Mouse (Mus musculus) cortical plate, adult 2 months (tissue): ENCODE data around the gene Rufy4. TPM values are rescaled to one million over a fixed set of nuclear protein-coding genes. Genes with fewer than 3 reads are reported as not detected.

Experiments used
- H3K27ac ChIP-seq: fragments of 200-500 bp; 2 replicates; pipeline ENCODE4 v1.5.1; 2012; ENCODE audit warnings: low read length, control low read depth, inconsistent platforms; ENCODE audit not compliant: insufficient read depth
- H3K4me1 ChIP-seq: fragments of 200-500 bp; 2 replicates; pipeline ENCODE4 v1.6.1; 2011; ENCODE audit warnings: low read length; ENCODE audit not compliant: control insufficient read depth, insufficient read depth
- H3K4me3 ChIP-seq: fragments of 200-500 bp; 2 replicates; pipeline ENCODE4 v1.5.1; 2011; ENCODE audit warnings: mild to moderate bottlenecking, low read length, control low read depth; ENCODE audit not compliant: insufficient read depth
- CTCF ChIP-seq: fragments of 200-500 bp; IDR thresholded peaks from 2 replicates; pipeline ENCODE4 v1.5.1; 2011; ENCODE audit warnings: mild to moderate bottlenecking, control low read depth, low read length; ENCODE audit not compliant: insufficient read depth; ENCODE audit errors: extremely low read depth
- POLR2A ChIP-seq: fragments of 200-500 bp; IDR thresholded peaks from 2 replicates; pipeline ENCODE4 v1.6.1; 2011; ENCODE audit warnings: mild to moderate bottlenecking, low read length, control low read depth; ENCODE audit not compliant: insufficient read depth; ENCODE audit errors: extremely low read depth
- polyA plus RNA-seq: library from polyadenylated mRNA; depleted of rRNA; stranded (reverse); fragments of >200 nt; gene quantifications from 2 replicates; pipeline ENCODE4 v1.2.3, GENCODE M21; 2012

The Rufy4 gene
- polyA plus RNA-seq, 1 experiment: not detected

DNA sequence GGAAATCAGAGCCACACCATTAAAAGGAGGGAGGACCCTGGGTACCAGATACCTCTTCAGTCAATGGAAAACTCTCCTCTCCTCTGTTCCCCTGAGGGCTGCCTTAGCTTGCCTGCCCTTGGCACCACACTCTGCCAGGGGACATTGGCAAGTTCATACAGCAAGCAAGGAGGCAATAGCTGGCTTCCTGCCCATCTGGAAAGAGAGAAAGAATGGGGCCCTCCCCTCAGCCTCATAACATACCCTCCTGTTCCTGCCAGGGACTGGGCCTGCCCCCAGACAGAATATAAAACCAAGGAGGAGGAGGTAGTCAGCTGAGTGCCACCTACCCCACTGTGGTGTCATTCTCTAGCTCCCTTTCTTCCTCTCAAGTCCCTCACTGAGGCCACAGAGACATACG lies 6.2 kb upstream of the Rufy4 start:
- H3K27ac ChIP-seq: no peak overlapping the region
- H3K4me3 ChIP-seq: no peak overlapping the region
- no peak for TF ChIP-seq CTCF
- TF ChIP-seq POLR2A: no peak
- no peaks in the 10 kb centered on the region for H3K4me1 ChIP-seq

DNA sequence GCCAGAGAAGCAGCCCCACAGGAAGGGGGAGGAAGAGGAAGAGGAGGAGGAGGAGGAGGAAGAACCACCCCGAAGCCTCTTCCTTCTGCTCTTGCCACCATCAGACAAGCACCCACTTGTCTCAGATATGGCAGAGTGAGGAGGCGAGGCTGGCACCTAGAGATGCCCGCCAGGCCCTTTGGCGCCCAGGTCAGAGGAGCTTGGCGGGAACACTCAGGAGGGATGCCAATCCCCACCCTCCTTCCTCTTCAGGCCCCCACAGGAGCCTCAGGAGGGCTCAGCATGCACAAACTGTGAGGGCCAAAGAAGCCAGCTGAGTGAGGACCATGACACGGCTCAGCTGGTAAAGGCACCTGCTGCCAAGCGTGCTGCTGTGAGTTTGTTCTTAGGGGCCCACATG lies 4.2 kb upstream of the Rufy4 start:
- TF ChIP-seq CTCF: no peak
- TF ChIP-seq POLR2A: no peak
- Histone ChIP-seq H3K4me3 (no peak overlapping the region), H3K4me1 (no peaks in the 10 kb centered on the region), H3K27ac (no peak overlapping the region)

DNA sequence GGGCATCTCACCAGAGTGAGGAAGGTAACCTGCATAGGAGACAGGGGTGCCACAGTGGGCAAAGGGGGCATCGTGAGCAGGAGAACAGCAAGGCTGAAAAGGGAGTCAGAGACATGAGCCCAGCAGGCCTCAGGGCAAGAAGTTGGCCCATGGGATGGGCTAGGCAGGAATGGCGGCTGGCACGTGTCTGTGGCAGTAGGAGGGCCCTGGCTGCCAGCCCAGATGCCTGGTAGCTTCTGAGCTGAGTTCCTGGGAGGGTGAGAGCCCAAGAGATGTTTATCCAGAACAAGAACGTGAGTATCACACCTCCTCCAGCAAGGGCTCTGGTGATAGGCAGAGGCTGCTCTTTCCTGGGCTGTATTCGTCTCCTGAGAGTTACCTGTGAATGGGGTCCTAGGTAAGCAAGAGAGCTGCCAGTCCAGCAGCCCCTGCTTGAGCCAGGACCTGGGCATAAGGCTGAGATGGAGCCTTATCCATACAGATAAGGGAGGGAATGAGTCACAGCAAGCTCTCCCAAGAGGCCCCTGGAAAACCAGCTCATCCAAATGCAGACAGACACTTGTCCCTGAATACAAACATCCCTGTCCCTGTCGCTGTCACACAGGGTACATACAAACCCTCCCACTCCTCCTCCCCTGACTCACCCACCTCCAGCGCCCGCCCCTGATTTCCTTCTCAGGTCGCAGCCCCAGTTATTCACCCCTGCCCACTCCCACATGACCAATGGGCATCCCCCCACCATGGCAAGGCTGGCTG lies 3.3 kb upstream of the Rufy4 start:
- Histone ChIP-seq H3K27ac (no peak overlapping the region), H3K4me3 (no peak overlapping the region), H3K4me1 (no peaks in the 10 kb centered on the region)
- no peak for TF ChIP-seq CTCF
- no peak for TF ChIP-seq POLR2A

DNA sequence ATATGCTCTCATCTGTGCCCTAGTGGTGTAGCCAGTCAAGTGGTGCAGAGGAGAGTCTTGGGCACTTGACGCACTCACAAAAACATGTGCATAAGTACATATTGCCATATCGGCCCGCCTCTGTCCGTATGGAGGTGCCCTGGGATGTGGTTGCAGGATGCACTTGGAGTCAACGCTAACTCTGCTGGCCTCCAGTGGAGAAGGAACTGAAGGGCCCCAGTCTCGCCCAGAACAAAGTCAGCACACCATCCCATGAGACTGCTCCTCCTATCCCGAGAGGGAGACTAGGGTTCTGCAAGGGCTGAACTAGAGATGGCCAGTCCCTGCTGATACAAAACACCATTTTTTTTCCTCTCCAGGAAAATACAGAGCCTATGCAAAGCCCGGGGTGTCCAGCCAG lies 2.1 kb upstream of the Rufy4 start:
- H3K4me1 ChIP-seq: no peaks in the 10 kb centered on the region
- no peak overlapping the region for H3K27ac ChIP-seq
- TF ChIP-seq CTCF: no peak
- no peak for TF ChIP-seq POLR2A
- no peak overlapping the region for H3K4me3 ChIP-seq

DNA sequence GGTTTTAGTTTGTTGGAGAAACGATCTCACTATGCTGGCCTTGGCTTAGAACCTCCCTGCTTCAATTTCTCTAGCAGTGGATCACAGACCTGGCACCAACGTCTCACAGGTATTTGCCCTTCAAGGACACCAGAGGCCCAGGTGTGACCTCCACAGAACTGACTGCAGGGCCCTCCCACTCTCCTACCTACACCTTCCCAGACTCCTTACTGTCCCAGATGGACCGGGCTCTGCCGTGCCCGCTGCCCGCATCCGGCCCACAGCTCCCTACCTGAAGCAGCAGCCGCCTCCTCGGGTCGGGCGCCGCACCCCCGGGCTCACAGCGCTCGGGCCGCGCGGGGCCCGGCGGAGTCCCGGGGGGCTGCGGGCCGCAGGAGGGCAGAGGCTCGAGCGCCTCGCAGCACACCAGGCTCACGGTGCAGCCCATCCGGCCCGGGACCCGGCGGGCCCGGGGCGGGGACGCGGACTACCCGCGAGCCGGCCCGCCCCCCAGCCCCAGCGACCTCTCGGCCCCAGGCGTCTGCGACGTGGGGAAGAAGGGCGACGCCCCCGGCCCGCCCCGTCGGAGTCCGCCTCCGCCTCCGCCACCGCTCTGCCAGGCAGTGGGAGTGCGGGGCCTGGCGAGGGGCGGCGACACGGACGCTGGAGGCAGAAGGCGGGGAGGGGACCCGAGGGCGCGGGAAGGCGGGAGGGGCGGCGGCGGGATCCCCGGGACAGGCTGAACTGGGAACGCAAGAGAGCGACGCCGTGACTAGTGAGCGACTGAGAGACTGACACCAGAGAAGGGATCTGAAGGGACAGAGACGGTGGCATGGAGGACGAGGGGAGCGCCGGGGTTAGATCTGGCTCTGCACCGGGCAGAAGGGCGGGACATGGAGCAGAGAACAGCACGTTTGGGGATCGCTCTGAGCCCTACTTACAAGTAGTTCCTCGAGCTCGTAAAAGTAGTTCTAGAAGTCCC lies 1.0 kb upstream of the Rufy4 start, which contains the start of gene Tns1:
Gene Tns1, minus strand, starts transcription at position 429 of the 961 bp plus-strand sequence.
- TF ChIP-seq CTCF: no peak
- H3K27ac ChIP-seq: no peak within 1 kb of the TSS
- no peaks in the 10 kb centered on the region for H3K4me1 ChIP-seq
- no peak within 1 kb of the TSS for H3K4me3 ChIP-seq

DNA sequence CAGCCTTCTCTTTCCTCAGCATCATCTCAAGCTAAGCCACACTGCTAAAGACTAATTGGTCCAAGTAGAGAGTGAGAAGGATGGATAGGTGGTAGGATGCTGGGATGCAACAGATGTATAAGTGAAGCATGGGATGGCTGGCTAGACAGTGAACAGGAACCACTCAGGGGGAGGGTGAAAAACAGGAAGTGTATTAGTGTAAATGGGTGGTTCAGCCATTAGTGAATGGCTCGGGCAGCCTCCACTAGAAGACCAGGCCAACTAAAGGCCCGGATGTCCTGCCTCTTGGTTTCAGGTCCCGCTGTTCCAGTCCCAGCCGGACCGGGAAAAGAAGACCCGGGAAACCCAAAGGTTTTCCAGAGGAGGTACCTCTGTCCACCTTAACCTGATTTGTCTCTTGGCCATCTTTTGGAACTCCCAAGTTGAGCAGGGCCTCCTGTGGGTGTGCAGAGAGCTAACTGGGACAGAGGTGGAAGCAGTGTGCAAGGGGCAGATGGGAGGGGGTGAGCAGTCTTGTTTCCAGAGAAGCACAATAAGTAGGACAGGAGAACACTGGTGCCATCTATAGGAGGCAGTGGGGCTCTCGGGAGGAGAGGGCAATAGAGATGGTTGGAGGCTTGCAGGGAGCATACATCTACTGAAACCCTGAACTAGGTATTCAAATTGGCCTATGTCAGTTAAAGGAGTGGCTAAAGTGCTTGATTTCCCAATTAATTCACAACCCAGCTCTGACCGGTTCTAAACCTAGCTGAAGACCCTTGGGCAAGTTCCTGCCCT lies 5.7 kb downstream of the Rufy4 start:
- Histone ChIP-seq H3K4me3 (no peak overlapping the region), H3K4me1 (no peaks in the 10 kb centered on the region)
- TF ChIP-seq CTCF (no peak), POLR2A (no peak)

DNA sequence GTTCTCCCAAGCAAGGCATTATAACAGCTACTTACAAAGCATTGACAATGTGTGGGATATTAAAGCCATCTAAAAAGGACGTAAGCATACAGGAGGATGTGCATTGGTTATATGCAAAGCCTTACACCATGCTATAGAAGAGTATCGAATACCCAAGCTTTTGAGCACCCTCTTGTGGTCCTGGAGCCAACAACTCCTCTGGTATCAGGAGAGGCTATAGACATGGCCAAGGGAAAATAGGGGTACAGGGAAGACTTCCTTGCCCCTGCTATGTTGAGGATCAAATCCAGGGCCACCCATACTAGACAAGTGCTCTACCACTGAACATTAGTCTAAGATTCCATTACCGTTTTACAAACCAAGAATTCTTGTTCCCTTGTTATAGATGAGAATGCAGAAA lies 6.7 kb downstream of the Rufy4 start:
- Histone ChIP-seq H3K27ac (no peak overlapping the region), H3K4me3 (no peak overlapping the region), H3K4me1 (no peaks in the 10 kb centered on the region)
- no peak for TF ChIP-seq POLR2A
- peak; percentile 36 for TF ChIP-seq CTCF

More for the DNA sequence above, 5.7 kb downstream of the Rufy4 start:
- H3K27ac ChIP-seq: no peak overlapping the region

DNA sequence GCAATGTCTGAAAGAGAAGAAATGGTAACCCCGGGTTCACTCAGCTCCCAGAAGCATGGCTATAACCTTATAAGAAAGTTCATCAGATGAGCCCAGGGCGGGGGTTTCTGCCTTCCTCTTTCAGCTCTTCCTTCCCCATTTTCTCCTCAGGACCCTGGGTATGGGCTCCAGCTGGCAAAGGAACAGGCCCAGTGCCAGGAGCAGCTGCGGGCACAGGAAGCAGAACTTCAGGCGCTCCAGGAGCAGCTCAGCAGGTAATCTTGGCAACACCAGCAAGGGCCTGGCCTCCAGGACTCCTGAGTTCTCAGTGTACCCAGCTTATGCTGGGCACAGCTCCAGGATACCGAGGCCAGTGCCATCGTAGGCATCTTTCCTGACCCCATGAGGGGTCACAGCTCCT lies 8.6 kb downstream of the Rufy4 start:
- Histone ChIP-seq H3K4me1 (no peaks in the 10 kb centered on the region), H3K27ac (no peak overlapping the region), H3K4me3 (no peak overlapping the region)
- TF ChIP-seq POLR2A (no peak), CTCF (no peak)

DNA sequence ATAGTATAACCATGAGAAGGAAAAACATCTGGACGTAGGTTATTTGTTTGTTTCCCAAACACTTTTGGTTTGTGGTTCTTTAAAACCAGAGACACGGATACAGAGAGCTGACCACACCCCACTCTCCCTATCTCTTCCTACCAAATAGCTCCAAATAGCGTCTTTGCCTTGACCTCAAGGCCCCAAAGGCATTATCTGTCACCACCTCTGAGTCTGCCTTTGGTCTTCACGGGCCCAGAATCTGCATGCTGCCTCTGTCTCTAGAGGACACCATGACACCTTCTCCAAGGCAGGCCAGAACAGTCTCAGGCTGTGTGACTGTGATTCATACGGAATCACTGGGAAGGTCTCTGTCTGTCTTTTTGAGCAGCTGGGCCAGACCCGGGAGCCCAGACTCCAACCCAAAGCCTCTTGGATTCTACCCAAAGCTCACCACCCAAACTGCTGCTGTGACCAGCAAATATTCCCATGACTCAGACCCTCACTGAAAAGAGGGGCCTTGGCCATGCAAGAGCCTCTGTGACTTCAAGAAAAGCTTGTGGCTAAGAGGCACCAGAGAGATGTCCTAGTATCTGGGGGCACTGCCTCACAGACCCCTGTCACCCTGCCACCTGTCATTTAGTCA lies 10.1 kb downstream of the Rufy4 start:
- Histone ChIP-seq H3K4me3 (no peak overlapping the region), H3K4me1 (no peaks in the 10 kb centered on the region), H3K27ac (no peak overlapping the region)
- no peak for TF ChIP-seq CTCF
- TF ChIP-seq POLR2A: no peak
